Mouse (Mus musculus): ENCODE results near the gene Ccdc88c.

Ccdc88c gene

GRCm38 (mm10) chr12:100980551-100981008 lies 48.3 kb downstream of the Ccdc88c start:
- Histone ChIP-seq H3K36me3 (ENCODE audit: control insufficient read depth, insufficient read depth, low read length, poor library complexity, severe bottlenecking) (peaks cover 5% of the 10 kb centered on the region), H3K27me3 (ENCODE audit: control insufficient read depth, insufficient read depth, low read length, poor library complexity, severe bottlenecking) (no peaks in the 10 kb centered on the region)
- no peak for DNase-seq (ENCODE audit: low read depth, low spot score)

- H3K27me3 ChIP-seq (ENCODE audit: control insufficient read depth, insufficient read depth, low read length, poor library complexity, severe bottlenecking) = no peaks in the 10 kb centered on the region
- DNase-seq (ENCODE audit: low read depth, low spot score) = no peak
- H3K36me3 ChIP-seq (ENCODE audit: control insufficient read depth, insufficient read depth, low read length, poor library complexity, severe bottlenecking) = peaks cover 5% of the 10 kb centered on the region
These were observed 49.2 kb downstream of the Ccdc88c start for GRCm38 (mm10) chr12:100979616-100980015.

GRCm38 (mm10) chr12:100977958-100978725 lies 50.7 kb downstream of the Ccdc88c start:
- no peak for DNase-seq (ENCODE audit: low read depth, low spot score)
- peaks cover 5% of the 10 kb centered on the region for H3K36me3 ChIP-seq (ENCODE audit: control insufficient read depth, insufficient read depth, low read length, poor library complexity, severe bottlenecking)
- H3K27me3 ChIP-seq (ENCODE audit: control insufficient read depth, insufficient read depth, low read length, poor library complexity, severe bottlenecking) = no peaks in the 10 kb centered on the region

- peaks cover 5% of the 10 kb centered on the region for H3K36me3 ChIP-seq (ENCODE audit: control insufficient read depth, insufficient read depth, low read length, poor library complexity, severe bottlenecking)
- H3K27me3 ChIP-seq (ENCODE audit: control insufficient read depth, insufficient read depth, low read length, poor library complexity, severe bottlenecking) = no peaks in the 10 kb centered on the region
- no peak for DNase-seq (ENCODE audit: low read depth, low spot score)
These were observed 51.3 kb downstream of the Ccdc88c start for GRCm38 (mm10) chr12:100977551-100977950.

- no peak for DNase-seq (ENCODE audit: low read depth, low spot score)
- Histone ChIP-seq H3K36me3 (ENCODE audit: control insufficient read depth, insufficient read depth, low read length, poor library complexity, severe bottlenecking) (peaks cover 8% of the 10 kb centered on the region; the same call in 1 of the 2 replicates), H3K27me3 (ENCODE audit: control insufficient read depth, insufficient read depth, low read length, poor library complexity, severe bottlenecking) (no peaks in the 10 kb centered on the region)
These were observed 59.0 kb downstream of the Ccdc88c start for GRCm38 (mm10) chr12:100969808-100970207.

DNA sequence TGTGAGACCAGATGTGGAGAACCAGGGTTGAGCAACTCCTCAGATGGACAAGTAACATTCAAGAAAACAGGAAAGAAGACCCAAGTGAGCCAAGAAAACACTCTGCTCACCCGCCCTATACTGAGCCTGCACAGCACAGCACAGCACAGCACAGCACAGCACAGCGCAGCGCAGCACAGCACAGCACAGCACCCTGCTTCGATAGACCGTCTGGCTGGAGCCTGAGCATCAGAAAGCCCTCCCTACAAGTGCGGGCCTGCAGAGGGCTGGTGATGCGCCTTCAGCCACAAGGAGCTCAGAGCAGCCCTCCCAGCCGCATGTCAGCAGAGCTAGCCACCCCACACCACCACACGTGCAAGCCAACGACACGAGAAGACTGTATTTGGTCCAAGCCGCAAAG lies 61.5 kb downstream of the Ccdc88c start:
- no peaks in the 10 kb centered on the region for H3K27me3 ChIP-seq (ENCODE audit: control insufficient read depth, insufficient read depth, low read length, poor library complexity, severe bottlenecking)
- peaks cover 18% of the 10 kb centered on the region for H3K36me3 ChIP-seq (ENCODE audit: control insufficient read depth, insufficient read depth, low read length, poor library complexity, severe bottlenecking)
- DNase-seq (ENCODE audit: low read depth, low spot score) = no peak

DNA sequence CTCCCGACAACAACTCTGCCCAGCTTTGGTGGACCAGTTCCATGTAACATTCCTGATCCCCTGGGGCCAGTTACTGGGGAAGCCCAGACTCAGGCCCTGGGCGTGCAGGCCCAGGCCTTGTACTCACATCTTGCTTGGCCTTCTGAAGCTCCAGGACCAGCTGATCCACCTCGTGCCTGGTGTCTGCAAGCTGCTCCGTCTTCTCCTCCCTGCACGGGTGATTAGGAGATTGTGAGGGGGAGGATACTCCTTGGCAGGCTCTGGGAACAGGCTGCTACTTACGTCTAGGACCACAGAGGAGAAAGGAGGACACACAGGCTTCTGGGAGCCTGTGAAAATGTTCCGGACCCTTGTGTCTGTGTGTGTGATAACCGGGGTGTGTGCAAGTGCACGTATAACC lies 62.6 kb downstream of the Ccdc88c start:
- Histone ChIP-seq H3K36me3 (ENCODE audit: control insufficient read depth, insufficient read depth, low read length, poor library complexity, severe bottlenecking) (peaks cover 18% of the 10 kb centered on the region), H3K27me3 (ENCODE audit: control insufficient read depth, insufficient read depth, low read length, poor library complexity, severe bottlenecking) (no peaks in the 10 kb centered on the region)
- no peak for DNase-seq (ENCODE audit: low read depth, low spot score)

- Histone ChIP-seq H3K36me3 (ENCODE audit: control insufficient read depth, insufficient read depth, low read length, poor library complexity, severe bottlenecking) (peaks cover 19% of the 10 kb centered on the region), H3K27me3 (ENCODE audit: control insufficient read depth, insufficient read depth, low read length, poor library complexity, severe bottlenecking) (no peaks in the 10 kb centered on the region)
- DNase-seq (ENCODE audit: low read depth, low spot score) = no peak
These were observed 63.6 kb downstream of the Ccdc88c start for GRCm38 (mm10) chr12:100965298-100965697.

GRCm38 (mm10) chr12:100958621-100959592 lies 69.9 kb downstream of the Ccdc88c start:
- Histone ChIP-seq H3K27me3 (ENCODE audit: control insufficient read depth, insufficient read depth, low read length, poor library complexity, severe bottlenecking) (no peaks in the 10 kb centered on the region), H3K36me3 (ENCODE audit: control insufficient read depth, insufficient read depth, low read length, poor library complexity, severe bottlenecking) (peaks cover 11% of the 10 kb centered on the region)
- no peak for DNase-seq (ENCODE audit: low read depth, low spot score)

GRCm38 (mm10) chr12:100958006-100958405 lies 70.8 kb downstream of the Ccdc88c start:
- Histone ChIP-seq H3K27me3 (ENCODE audit: control insufficient read depth, insufficient read depth, low read length, poor library complexity, severe bottlenecking) (no peaks in the 10 kb centered on the region), H3K36me3 (ENCODE audit: control insufficient read depth, insufficient read depth, low read length, poor library complexity, severe bottlenecking) (peaks cover 9% of the 10 kb centered on the region)
- DNase-seq (ENCODE audit: low read depth, low spot score) = peak; percentile 87

DNA sequence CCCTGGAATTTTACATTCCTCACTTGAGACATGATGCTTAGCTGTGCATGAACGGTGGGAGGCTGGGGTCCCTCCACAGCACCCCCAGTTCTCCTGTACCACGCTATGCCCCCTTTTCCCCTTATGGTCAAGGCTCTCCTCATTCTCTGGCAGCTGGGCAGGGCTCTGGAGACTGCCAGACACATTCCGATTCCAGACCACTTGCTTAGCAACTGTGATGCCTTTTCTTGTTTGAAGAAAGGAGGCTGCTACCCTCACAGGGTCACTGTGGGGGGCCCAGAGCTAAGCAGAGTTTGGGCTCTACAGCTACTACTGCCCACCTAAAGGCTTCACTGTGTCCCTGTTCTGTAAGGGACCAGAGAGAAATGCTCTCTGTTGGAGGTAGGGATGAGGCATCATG lies 71.6 kb downstream of the Ccdc88c start:
- no peak for DNase-seq (ENCODE audit: low read depth, low spot score)
- no peaks in the 10 kb centered on the region for H3K27me3 ChIP-seq (ENCODE audit: control insufficient read depth, insufficient read depth, low read length, poor library complexity, severe bottlenecking)
- H3K36me3 ChIP-seq (ENCODE audit: control insufficient read depth, insufficient read depth, low read length, poor library complexity, severe bottlenecking) = peaks cover 9% of the 10 kb centered on the region

DNA sequence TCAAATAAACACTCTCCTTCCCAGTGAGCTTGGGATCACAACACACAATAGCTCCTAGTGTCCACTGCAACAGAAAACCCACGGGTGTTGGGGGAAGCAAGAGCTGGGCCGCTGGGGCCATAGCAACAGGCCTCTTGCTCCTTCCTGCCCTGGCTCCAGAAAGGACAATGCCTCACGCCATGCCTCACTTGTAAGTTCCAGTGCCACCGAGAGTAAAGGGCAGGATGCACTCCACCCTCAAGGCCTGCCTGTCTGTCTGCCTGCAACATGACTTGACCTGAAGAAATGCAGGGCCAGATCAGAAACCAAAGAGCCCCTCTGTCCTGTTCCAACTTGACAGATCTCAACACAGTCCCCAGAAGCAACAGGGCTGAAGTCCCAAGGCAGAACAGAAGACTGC lies 72.0 kb downstream of the Ccdc88c start:
- DNase-seq (ENCODE audit: low read depth, low spot score) = no peak
- no peaks in the 10 kb centered on the region for H3K27me3 ChIP-seq (ENCODE audit: control insufficient read depth, insufficient read depth, low read length, poor library complexity, severe bottlenecking)
- H3K36me3 ChIP-seq (ENCODE audit: control insufficient read depth, insufficient read depth, low read length, poor library complexity, severe bottlenecking) = peaks cover 9% of the 10 kb centered on the region

DNA sequence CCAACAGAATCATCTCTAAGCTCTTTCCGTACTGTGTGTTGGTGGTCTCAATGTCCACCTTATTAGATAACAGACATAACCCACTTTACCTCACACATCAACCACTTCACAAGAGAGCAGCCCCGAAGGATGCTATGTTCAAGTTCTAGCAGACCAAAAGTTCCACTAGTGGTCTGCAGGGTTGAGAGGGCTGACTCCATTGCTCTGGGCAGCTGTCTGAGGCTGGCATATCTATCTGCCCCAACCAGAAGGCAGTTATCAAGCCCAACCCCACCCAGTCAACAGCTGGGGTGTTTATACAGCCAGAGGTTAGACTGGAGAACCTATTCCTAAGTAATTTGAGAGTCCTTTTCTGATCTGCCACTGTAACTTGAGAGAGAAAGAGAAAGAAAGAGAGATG lies 72.8 kb downstream of the Ccdc88c start:
- Histone ChIP-seq H3K36me3 (ENCODE audit: control insufficient read depth, insufficient read depth, low read length, poor library complexity, severe bottlenecking) (peaks cover 9% of the 10 kb centered on the region), H3K27me3 (ENCODE audit: control insufficient read depth, insufficient read depth, low read length, poor library complexity, severe bottlenecking) (no peaks in the 10 kb centered on the region)
- no peak for DNase-seq (ENCODE audit: low read depth, low spot score)

- no peak for DNase-seq (ENCODE audit: low read depth, low spot score)
These were observed 74.9 kb downstream of the Ccdc88c start for GRCm38 (mm10) chr12:100953926-100954325.

More at GRCm38 (mm10) chr12:100953926-100954325, 74.9 kb downstream of the Ccdc88c start:
- H3K27me3 ChIP-seq (ENCODE audit: control insufficient read depth, insufficient read depth, low read length, poor library complexity, severe bottlenecking) = no peaks in the 10 kb centered on the region
- H3K36me3 ChIP-seq (ENCODE audit: control insufficient read depth, insufficient read depth, low read length, poor library complexity, severe bottlenecking) = peaks cover 10% of the 10 kb centered on the region; the same call in 1 of the 2 replicates
